Mouse (Mus musculus) kidney, postnatal 25 days (tissue): ENCODE results near the gene Gtpbp3.

ENCODE experiments used
- DNase-seq, 2 experiments: peaks; one replicate each; pipeline ENCODE4 v3.0.0; 2021; ENCODE audit warnings: mixed read lengths in 2 of 2

Gene Gtpbp3

GRCm38 (mm10) chr8:71487691-71488445 is at the start of gene Gtpbp3:
Gene Gtpbp3 (plus strand): TSS chr8:71488103.
- peak; percentile 89 to 94 for DNase-seq

DNA sequence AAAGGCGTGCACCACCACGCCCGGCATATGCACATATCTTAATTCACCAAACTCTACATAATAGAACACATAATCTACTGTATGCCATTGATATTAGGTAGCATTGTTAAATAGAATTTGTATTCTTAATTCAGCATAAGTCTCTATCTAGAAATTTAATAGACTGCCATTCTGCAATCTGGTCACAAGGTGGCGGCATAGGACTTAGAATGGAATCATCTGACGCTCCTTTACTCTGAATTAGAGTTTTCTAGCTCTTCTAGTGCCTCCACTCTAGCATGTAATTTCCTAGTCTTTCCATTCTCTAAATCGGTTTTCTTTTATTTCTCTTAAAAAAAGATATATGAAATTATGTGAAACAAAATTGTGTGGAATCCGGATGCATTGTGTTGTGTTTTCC is 46.5 kb upstream of the Gtpbp3 start:
- peak in 1 of 2 experiments; percentile 37 for DNase-seq

DNA sequence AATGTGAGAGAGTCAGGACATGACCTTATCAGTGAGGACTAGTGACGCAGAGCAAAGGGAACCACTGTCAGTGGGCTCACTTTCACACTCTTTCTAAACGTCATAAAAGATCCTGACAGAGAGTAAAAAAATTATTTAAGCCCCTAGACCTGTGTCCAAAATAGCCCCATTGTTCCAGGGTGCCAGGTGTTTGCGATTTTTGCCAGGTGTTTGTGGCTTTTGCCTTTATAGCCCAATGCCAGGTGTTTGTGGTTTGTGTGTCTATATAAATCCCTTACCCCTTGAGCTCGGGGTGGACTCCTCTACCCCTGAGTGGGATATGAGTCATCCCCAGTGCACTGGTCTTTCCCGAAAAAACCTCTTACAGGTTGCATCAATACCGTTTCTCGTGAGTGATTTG is 42.8 kb upstream of the Gtpbp3 start:
- DNase-seq: no peak

DNA sequence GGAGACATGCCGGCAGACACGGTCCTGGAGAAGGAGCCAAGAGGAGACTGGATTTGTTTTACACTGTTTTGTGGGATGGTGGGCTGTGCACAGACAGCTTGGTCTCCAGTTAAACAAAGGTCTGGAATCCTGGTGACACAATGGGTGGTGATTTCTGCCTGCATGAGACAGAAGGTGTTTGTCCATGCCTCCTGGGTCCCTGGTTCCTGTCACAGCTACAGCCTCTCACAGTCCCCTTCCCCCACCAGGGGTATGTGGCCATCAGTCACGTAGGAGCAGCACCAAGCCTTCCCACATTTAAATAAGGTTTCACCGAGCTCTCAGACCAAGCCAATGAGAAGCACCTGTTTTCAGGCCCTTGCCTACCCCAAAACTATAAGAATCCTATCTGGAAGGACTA is 36.6 kb upstream of the Gtpbp3 start:
- no peak for DNase-seq

DNA sequence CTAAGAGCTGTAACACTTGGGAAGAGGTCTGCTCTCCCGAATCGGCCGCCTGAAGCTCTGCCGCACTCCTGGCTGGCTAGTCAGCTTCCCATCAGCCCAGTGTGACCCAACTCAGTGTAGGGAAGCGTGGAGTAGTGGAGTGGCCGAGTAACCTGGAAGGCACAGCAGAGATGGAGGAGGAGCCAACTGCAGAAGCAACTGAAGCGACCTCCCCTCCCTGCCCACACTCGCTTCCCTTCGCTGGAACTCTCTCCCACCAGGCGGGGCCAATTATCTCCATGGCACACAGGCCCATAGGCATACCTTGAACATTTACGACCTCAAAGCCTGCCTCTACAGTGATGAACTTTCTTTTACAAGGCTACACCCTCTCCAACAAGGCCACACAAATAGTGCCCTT is 36.1 kb upstream of the Gtpbp3 start:
- DNase-seq: no peak

DNA sequence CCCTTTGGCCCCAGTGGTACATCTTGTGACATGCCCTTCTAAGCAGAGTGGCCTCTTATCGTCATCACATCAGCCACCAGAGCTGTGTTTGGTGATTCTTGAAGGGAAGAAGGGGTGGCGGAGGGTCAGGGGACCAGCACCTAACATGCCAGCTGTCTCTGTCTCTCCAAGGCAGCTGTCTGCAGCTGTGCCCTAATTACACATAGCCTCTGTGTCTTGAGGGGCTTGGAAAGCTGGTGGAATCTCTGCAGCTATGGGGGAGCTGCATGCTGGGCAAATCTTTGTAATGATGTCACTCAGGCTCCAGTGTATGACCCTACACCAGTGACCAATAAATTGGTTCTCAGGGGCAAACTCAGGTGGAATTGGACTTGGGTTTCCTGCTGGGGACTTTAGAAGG is 35.2 kb upstream of the Gtpbp3 start:
- no peak for DNase-seq

DNA sequence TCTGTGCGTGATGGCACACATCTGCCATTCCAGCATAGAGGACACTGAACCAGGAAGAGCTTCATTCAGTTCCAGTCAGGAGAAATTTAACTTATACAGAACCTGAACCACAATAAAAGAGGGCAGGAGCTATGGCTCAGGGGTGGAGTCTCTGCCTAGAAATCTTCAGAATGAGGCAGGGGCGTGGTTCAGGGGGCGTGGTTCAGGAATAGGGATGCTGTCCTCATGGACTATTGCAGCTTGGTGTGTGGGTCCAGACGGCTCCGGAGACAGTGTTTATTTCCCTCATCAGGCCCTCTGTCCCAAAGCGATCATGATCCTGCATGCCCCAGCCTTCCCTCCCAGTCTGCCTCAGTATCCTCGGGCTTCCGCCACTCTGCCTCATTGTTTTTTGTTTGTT is 33.2 kb upstream of the Gtpbp3 start:
- DNase-seq: no peak

DNA sequence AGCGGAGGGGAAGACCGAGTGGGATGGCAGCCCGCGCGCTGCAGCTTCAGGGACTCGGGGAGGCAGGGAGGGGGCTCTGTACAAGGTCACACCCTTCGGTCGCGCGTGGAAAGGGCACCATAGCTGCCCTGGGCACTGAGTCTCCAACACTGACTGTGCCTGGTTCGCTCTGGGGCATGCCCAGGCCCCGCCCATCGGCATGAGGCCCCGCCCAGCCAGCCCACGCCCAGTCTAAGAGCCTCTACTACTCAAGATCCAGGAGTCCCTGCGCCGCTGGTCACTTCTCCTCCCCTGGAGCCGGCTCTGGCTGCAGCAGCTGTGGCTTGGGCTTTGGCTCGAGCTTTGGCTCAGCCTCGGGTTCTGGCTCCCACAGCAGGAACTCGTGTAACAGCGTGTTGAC is 31.0 kb upstream of the Gtpbp3 start:
- DNase-seq: no peak

DNA sequence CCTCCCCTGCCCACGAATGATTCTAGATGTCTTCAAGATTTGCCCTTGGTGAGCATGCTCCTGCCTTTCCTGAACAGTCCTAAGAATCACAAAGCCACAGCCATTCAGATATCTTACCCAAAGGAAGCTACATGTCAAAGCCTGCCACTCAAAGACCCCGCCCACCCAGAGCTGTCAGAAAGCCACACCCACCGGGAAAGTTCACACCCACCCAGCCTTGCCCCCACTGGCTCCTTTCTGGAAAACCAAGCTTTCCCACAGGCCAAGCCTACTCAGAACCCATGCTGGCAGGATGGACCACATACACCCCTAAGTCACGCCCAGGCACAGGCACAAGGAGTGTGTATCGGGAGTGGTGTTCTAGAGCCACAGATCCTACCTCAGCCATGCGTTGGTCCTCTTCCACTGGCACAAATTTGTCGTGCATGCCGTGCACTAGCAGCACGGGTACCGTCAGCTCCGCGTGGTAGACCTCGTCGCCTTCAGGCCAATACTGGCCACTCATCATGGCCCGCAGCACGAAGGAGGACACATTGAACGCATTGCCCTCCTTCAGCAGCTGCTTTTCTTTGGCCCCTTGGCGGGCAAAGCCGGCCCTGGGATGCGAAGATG is 30.1 kb upstream of the Gtpbp3 start:
- DNase-seq: no peak

DNA sequence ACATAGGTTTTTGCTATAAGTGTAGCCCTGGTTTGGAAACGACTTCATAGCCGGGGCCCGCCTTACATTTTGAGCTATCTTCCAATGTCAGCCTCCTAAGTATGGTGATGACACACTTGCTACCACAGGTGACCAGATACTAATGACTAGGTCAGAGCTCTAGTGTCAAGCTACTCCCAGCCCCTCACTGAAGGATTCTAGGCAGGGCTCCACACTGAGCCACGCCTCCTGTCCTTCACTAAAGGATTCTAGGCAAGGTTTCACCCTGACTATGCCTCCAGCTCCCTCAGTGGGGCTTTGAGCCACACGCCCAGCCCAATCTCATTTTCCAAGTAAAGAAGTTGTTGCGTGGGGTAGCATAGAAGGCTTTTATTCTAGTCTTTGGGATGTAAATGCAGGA is 27.2 kb upstream of the Gtpbp3 start:
- DNase-seq: no peak

GRCm38 (mm10) chr8:71461152-71461840 is 26.6 kb upstream of the Gtpbp3 start:
- DNase-seq: peak in 1 of 2 experiments; percentile 46

GRCm38 (mm10) chr8:71462191-71462590 is 25.7 kb upstream of the Gtpbp3 start:
- no peak for DNase-seq

DNA sequence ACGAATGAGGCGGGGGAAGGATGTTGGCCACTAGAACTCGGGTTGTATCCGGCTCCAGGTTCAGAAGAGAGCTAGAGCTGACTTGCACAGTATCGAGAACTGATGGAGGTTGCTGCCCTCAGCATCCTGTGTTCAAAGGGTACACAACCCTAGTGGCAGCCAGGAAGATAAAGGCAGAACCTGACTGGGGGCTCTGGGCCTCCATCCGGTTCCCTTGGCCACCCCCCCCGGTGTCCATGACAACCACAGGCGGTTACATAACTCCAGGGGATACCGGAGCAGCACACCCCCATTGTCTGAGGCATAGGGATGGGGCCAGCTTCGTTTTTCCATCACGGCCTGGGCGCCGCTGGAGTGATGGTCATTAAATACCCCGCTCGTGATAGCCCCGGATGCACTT is 25.1 kb upstream of the Gtpbp3 start:
- DNase-seq: peak in 1 of 2 experiments; percentile 69

GRCm38 (mm10) chr8:71463188-71464033 is 24.5 kb upstream of the Gtpbp3 start, which contains the start of gene Abhd8:
Gene Abhd8 (minus strand): TSS chr8:71463655.
- peak; percentile 98 for DNase-seq

GRCm38 (mm10) chr8:71464513-71465500 is 23.1 kb upstream of the Gtpbp3 start, which contains the start of gene Mrpl34:
Gene Mrpl34 (plus strand): TSS chr8:71464959.
- DNase-seq: peak; percentile 99

DNA sequence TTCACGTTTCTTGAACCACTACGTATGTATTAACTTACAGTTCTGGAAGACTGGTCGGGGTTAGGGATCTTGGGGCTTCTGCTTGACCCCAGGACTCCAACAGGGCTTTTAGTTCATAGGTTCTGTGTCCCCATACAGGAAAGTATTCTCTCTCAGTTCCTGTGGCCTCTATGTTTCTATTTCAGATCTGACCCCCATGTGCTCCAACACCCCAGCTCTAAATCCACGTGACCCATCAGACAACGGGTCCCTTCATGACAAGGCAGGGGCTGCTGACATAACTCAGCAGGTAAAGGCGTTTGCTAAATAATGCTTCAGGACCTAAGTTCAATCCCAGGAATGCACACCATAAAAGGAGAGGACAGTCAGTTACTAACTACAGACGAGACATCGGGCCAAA is 22.2 kb upstream of the Gtpbp3 start:
- DNase-seq: no peak

GRCm38 (mm10) chr8:71466198-71466597 is 21.7 kb upstream of the Gtpbp3 start:
- DNase-seq: no peak

DNA sequence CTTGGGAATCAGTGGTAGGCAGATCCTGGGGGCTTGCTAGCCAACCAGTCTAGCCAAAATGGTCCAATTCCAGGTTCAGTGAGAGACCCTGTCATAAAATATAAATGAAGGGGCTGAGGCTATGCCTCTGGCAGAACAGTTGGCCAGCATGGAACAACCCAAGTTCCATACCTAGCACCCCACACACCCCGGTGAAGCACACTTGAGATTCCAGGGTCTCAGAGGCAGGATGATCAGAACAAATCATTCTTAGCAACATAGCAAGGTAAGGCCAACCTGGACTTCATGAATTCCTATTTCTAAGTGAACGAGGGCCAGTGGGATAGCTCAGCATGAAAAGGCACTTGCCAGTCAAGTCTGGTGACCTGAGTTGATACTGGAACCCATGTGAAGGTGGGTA is 20.7 kb upstream of the Gtpbp3 start:
- DNase-seq: no peak

DNA sequence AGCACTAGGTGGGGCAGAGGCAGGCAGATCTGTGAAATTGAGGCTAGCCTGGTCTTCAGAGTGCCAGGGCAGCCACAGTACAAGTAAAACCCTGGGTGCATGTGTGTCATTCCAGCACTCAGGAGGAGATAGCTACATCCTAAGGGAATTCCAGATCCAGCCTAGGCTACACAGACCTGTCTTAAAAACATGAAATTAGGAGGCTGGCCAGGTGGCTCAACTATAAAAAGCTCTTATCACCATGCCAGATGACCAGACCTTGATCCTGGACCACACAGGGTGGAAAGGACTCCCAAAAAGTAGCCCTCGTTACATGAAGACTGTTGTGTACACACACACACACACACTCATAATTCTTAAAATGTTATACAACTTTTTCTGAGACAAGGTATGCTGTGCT is 19.9 kb upstream of the Gtpbp3 start:
- no peak for DNase-seq

GRCm38 (mm10) chr8:71468916-71469315 is 19.0 kb upstream of the Gtpbp3 start, which contains the start of gene Dda1:
Gene Dda1 (plus strand): TSS chr8:71469199.
- peak; percentile 99 to 100 for DNase-seq

GRCm38 (mm10) chr8:71469411-71469810 is 18.5 kb upstream of the Gtpbp3 start:
- DNase-seq: peak; percentile 41 to 66
